Mouse (Mus musculus) limb, embryonic 14.5 days (tissue): ENCODE data around the gene Zfp784. TPM values are rescaled to one million over a fixed set of nuclear protein-coding genes. Genes with fewer than 3 reads are reported as not detected.

Experiments used
- ATAC-seq: fragments of 200-750 bp; cut with Nextera tagmentation; 2 replicates; pipeline ENCODE4 v1.8.0; 2017; ENCODE audit warnings: low read depth, moderate number of reproducible peaks, moderate TSS enrichment; ENCODE audit not compliant: low FRiP score
- DNase-seq: peaks from one replicate; pipeline ENCODE4 v3.0.0-alpha.2; 2015; ENCODE audit warnings: low spot score
- H3K27ac ChIP-seq: fragments of 300-500 bp; sonication (generic); replicated peaks from 2 replicates; pipeline ENCODE4 v1.5.1; 2014; ENCODE audit warnings: low read depth, mild to moderate bottlenecking, low read length, moderate library complexity, mixed read lengths
- H3K27me3 ChIP-seq: fragments of 300-500 bp; sonication (generic); 2 replicates; pipeline ENCODE4 v1.6.1; 2014; ENCODE audit warnings: low read length, mixed read lengths; ENCODE audit not compliant: control insufficient read depth, insufficient read depth
- H3K36me3 ChIP-seq: fragments of 300-500 bp; sonication (generic); 2 replicates; pipeline ENCODE4 v1.6.1; 2014; ENCODE audit warnings: mild to moderate bottlenecking, low read length, moderate library complexity, mixed read lengths; ENCODE audit not compliant: control insufficient read depth, insufficient read depth
- H3K4me1 ChIP-seq: fragments of 300-500 bp; sonication (generic); 2 replicates; pipeline ENCODE4 v1.6.1; 2014; ENCODE audit warnings: antibody characterized with exemption, low read length, mixed read lengths; ENCODE audit not compliant: control insufficient read depth, insufficient read depth
- H3K4me2 ChIP-seq: fragments of 300-500 bp; sonication (generic); replicated peaks from 2 replicates; pipeline ENCODE4 v1.6.1; 2014; ENCODE audit warnings: low read depth, mild to moderate bottlenecking, low read length, moderate library complexity; ENCODE audit not compliant: severe bottlenecking
- H3K4me3 ChIP-seq: fragments of 300-500 bp; sonication (generic); replicated peaks from 2 replicates; pipeline ENCODE4 v1.5.1; 2014; ENCODE audit warnings: low read length
- H3K9ac ChIP-seq: fragments of 300-500 bp; sonication (generic); 2 replicates; pipeline ENCODE4 v1.6.1; 2014; ENCODE audit warnings: mild to moderate bottlenecking, low read depth, low read length, moderate library complexity; ENCODE audit not compliant: severe bottlenecking
- H3K9me3 ChIP-seq: fragments of 300-500 bp; sonication (generic); 2 replicates; pipeline ENCODE4 v1.6.1; 2016; ENCODE audit warnings: low read length; ENCODE audit not compliant: control insufficient read depth
- POLR2A ChIP-seq: fragments of 200-500 bp; IDR thresholded peaks from 2 replicates; pipeline ENCODE4 v1.8.0; 2012; ENCODE audit warnings: inconsistent platforms, mild to moderate bottlenecking, moderate library complexity, borderline replicate concordance; ENCODE audit not compliant: insufficient read depth, insufficient read length; ENCODE audit errors: extremely low read depth
- WGBS: fragments of 180-500 bp; shearing (Covaris S2); extraction: QIAGEN DNeasy Blood & Tissue Kit; methylation state at CpG from one replicate; pipeline ENCODE4 v1.1.7; 2014; 5-methylcytosine and 5-hydroxymethylcytosine counted together
- polyA plus RNA-seq, 2 experiments: library from polyadenylated mRNA; depleted of rRNA in 1 of 2; stranded (reverse) in 1 of 2; unstranded in 1 of 2; fragments of >200 nt; fragmentation: Nextera tagmentation in 1 of 2; extraction: Ambion mirVana in 1 of 2; gene quantifications; 2 replicates each; pipeline versions ENCODE4 v1.2.1 to v1.2.3; 2012 to 2014

Gene Zfp784
- polyA plus RNA-seq, 2 experiments = 5.6 to 6.8 TPM

DNA sequence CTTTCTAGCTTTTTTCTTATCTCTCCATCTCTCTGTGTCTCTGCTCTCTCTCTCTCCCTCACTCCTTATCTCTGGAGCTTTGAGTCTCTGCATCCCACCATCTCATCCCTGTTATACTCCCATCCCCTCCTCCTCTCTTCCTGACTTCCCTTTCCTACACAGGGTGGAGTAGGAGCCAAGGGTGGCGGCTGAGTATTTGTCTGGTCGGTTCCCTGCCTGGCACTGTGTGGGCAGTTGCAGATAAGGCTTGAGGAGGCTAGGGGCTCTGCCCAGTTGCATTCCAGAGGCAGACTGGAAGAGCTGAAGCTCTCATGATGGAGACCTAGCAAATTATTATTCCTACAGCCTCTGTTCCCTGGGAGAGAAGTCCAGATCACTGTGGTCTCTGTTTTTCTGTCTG lies 50.0 kb downstream of the Zfp784 start:
- Histone ChIP-seq H3K36me3 (peaks cover 17% of the 10 kb centered on the region), H3K9me3 (0 out of 2 replicates have a peak, but pooled peaks cover 3% of the 10 kb centered on the region), H3K27me3 (peaks cover under 1% of the 10 kb centered on the region; the same call in 1 of the 2 replicates), H3K4me3 (no peak overlapping the region), H3K9ac (no peak overlapping the region), H3K27ac (no peak overlapping the region), H3K4me2 (no peak overlapping the region), H3K4me1 (no peaks in the 10 kb centered on the region)
- 68% methylated on average over 2 of the region's 2 CpGs for WGBS
- no peak for TF ChIP-seq POLR2A
- ATAC-seq = no peak
- DNase-seq = no peak

Other genes starting within 250 kb of the Zfp784 start
- 10.1 and 15.2 TPM in 2 replicates for gene Tmem238, start 248.8 kb downstream of the Zfp784 start, polyA plus RNA-seq (2012; rRNA removed)
- gene Tmem238, start 248.8 kb downstream of the Zfp784 start, polyA plus RNA-seq (2014; fragmentation: Nextera tagmentation; extraction: Ambion mirVana) = 8.1 and 9.6 TPM in 2 replicates
- 486 and 665 TPM in 2 replicates for gene Rpl28, start 245.6 kb downstream of the Zfp784 start, polyA plus RNA-seq (2012; rRNA removed)
- gene Rpl28, start 245.6 kb downstream of the Zfp784 start, polyA plus RNA-seq (2014; fragmentation: Nextera tagmentation; extraction: Ambion mirVana) = 253 and 275 TPM in 2 replicates
- gene Ube2s, start 225.9 kb downstream of the Zfp784 start, polyA plus RNA-seq (2012; rRNA removed) = 515 and 618 TPM in 2 replicates
- gene Ube2s, start 225.9 kb downstream of the Zfp784 start, polyA plus RNA-seq (2014; fragmentation: Nextera tagmentation; extraction: Ambion mirVana) = 366 and 368 TPM in 2 replicates
- gene Shisa7, start 193.8 kb downstream of the Zfp784 start, polyA plus RNA-seq (2012; rRNA removed) = 4.2 and 5.1 TPM in 2 replicates
- 0.43 and 0.54 TPM in 2 replicates for gene Shisa7, start 193.8 kb downstream of the Zfp784 start, polyA plus RNA-seq (2014; fragmentation: Nextera tagmentation; extraction: Ambion mirVana)
- 7.4 and 11.0 TPM in 2 replicates for gene Isoc2b, start 168.2 kb downstream of the Zfp784 start, polyA plus RNA-seq (2012; rRNA removed)
- 9.7 and 9.9 TPM in 2 replicates for gene Isoc2b, start 168.2 kb downstream of the Zfp784 start, polyA plus RNA-seq (2014; fragmentation: Nextera tagmentation; extraction: Ambion mirVana)
- gene Isoc2a, start 161.3 kb downstream of the Zfp784 start, polyA plus RNA-seq (2012; rRNA removed) = 13.6 and 16.7 TPM in 2 replicates
- 1.1 and 1.3 TPM in 2 replicates for gene Isoc2a, start 161.3 kb downstream of the Zfp784 start, polyA plus RNA-seq (2014; fragmentation: Nextera tagmentation; extraction: Ambion mirVana)
- 0.15 and 0.22 TPM in 2 replicates for gene Gm36210, start 131.9 kb downstream of the Zfp784 start, polyA plus RNA-seq (2012; rRNA removed)
- not detected in 2 replicates for gene Gm36210, start 131.9 kb downstream of the Zfp784 start, polyA plus RNA-seq (2014; fragmentation: Nextera tagmentation; extraction: Ambion mirVana)
- gene Zfp628, start 123.2 kb downstream of the Zfp784 start, polyA plus RNA-seq (2012; rRNA removed) = 13.4 and 22.3 TPM in 2 replicates
- gene Zfp628, start 123.2 kb downstream of the Zfp784 start, polyA plus RNA-seq (2014; fragmentation: Nextera tagmentation; extraction: Ambion mirVana) = 4.0 and 4.6 TPM in 2 replicates
- 7.6 and 10.0 TPM in 2 replicates for gene Nat14, start 116.4 kb downstream of the Zfp784 start, polyA plus RNA-seq (2012; rRNA removed)
- 0.92 and 1.9 TPM in 2 replicates for gene Nat14, start 116.4 kb downstream of the Zfp784 start, polyA plus RNA-seq (2014; fragmentation: Nextera tagmentation; extraction: Ambion mirVana)
- gene Ssc5d, start 112.7 kb downstream of the Zfp784 start, polyA plus RNA-seq (2012; rRNA removed) = 38.1 and 48.4 TPM in 2 replicates
- gene Ssc5d, start 112.7 kb downstream of the Zfp784 start, polyA plus RNA-seq (2014; fragmentation: Nextera tagmentation; extraction: Ambion mirVana) = 13.2 and 13.6 TPM in 2 replicates
- 0.45 and 0.74 TPM in 2 replicates for gene Sbk2, start 74.0 kb downstream of the Zfp784 start, polyA plus RNA-seq (2012; rRNA removed)
- gene Sbk2, start 74.0 kb downstream of the Zfp784 start, polyA plus RNA-seq (2014; fragmentation: Nextera tagmentation; extraction: Ambion mirVana) = 0.37 and 1.1 TPM in 2 replicates
- 0.15 and 0.28 TPM in 2 replicates for gene Sbk3, start 67.3 kb downstream of the Zfp784 start, polyA plus RNA-seq (2012; rRNA removed)
- 0.06 and 0.12 TPM in 2 replicates for gene Sbk3, start 67.3 kb downstream of the Zfp784 start, polyA plus RNA-seq (2014; fragmentation: Nextera tagmentation; extraction: Ambion mirVana)
- gene Zfp579, start 42.3 kb downstream of the Zfp784 start, polyA plus RNA-seq (2012; rRNA removed) = 97.6 and 196 TPM in 2 replicates
- gene Zfp579, start 42.3 kb downstream of the Zfp784 start, polyA plus RNA-seq (2014; fragmentation: Nextera tagmentation; extraction: Ambion mirVana) = 30.3 and 39.0 TPM in 2 replicates
- 17.0 and 20.9 TPM in 2 replicates for gene Zfp524, start 24.0 kb downstream of the Zfp784 start, polyA plus RNA-seq (2012; rRNA removed)
- gene Zfp524, start 24.0 kb downstream of the Zfp784 start, polyA plus RNA-seq (2014; fragmentation: Nextera tagmentation; extraction: Ambion mirVana) = 12.1 and 16.7 TPM in 2 replicates
- gene Fiz1, start 23.7 kb downstream of the Zfp784 start, polyA plus RNA-seq (2012; rRNA removed) = 42.4 and 50.8 TPM in 2 replicates
- 37.5 and 42.0 TPM in 2 replicates for gene Fiz1, start 23.7 kb downstream of the Zfp784 start, polyA plus RNA-seq (2014; fragmentation: Nextera tagmentation; extraction: Ambion mirVana)
- not detected in 2 replicates for gene Gm44973, start 22.9 kb downstream of the Zfp784 start, polyA plus RNA-seq (2012; rRNA removed)
- gene Gm44973, start 22.9 kb downstream of the Zfp784 start, polyA plus RNA-seq (2014; fragmentation: Nextera tagmentation; extraction: Ambion mirVana) = 0.57 and 1.9 TPM in 2 replicates
- gene Zfp865, start 18.1 kb downstream of the Zfp784 start, polyA plus RNA-seq (2012; rRNA removed) = 53.2 and 72.3 TPM in 2 replicates
- 6.6 and 7.8 TPM in 2 replicates for gene Zfp865, start 18.1 kb downstream of the Zfp784 start, polyA plus RNA-seq (2014; fragmentation: Nextera tagmentation; extraction: Ambion mirVana)
- 48.1 and 49.4 TPM in 2 replicates for gene Ccdc106, start 17.9 kb downstream of the Zfp784 start, polyA plus RNA-seq (2012; rRNA removed)
- 36.7 and 37.3 TPM in 2 replicates for gene Ccdc106, start 17.9 kb downstream of the Zfp784 start, polyA plus RNA-seq (2014; fragmentation: Nextera tagmentation; extraction: Ambion mirVana)
- not detected in 2 replicates for gene 4632433K11Rik, start 4.3 kb downstream of the Zfp784 start, polyA plus RNA-seq (2012; rRNA removed)
- not detected in 2 replicates for gene 4632433K11Rik, start 4.3 kb downstream of the Zfp784 start, polyA plus RNA-seq (2014; fragmentation: Nextera tagmentation; extraction: Ambion mirVana)
- gene Zfp580, start 13.1 kb upstream of the Zfp784 start, polyA plus RNA-seq (2012; rRNA removed) = 49.7 and 70.4 TPM in 2 replicates
- 47.5 and 57.7 TPM in 2 replicates for gene Zfp580, start 13.1 kb upstream of the Zfp784 start, polyA plus RNA-seq (2014; fragmentation: Nextera tagmentation; extraction: Ambion mirVana)
- 431 and 479 TPM in 2 replicates for gene U2af2, start 23.7 kb upstream of the Zfp784 start, polyA plus RNA-seq (2012; rRNA removed)
- 123 and 128 TPM in 2 replicates for gene U2af2, start 23.7 kb upstream of the Zfp784 start, polyA plus RNA-seq (2014; fragmentation: Nextera tagmentation; extraction: Ambion mirVana)
- gene Epn1, start 41.8 kb upstream of the Zfp784 start, polyA plus RNA-seq (2012; rRNA removed) = 119 and 144 TPM in 2 replicates
- 69.1 and 76.2 TPM in 2 replicates for gene Epn1, start 41.8 kb upstream of the Zfp784 start, polyA plus RNA-seq (2014; fragmentation: Nextera tagmentation; extraction: Ambion mirVana)
- gene Rfpl4, start 78.5 kb upstream of the Zfp784 start, polyA plus RNA-seq (2012; rRNA removed) = not detected in 2 replicates
- not detected in 2 replicates for gene Rfpl4, start 78.5 kb upstream of the Zfp784 start, polyA plus RNA-seq (2014; fragmentation: Nextera tagmentation; extraction: Ambion mirVana)
- 0.20 and 0.34 TPM in 2 replicates for gene Rasl2-9, start 87.5 kb upstream of the Zfp784 start, polyA plus RNA-seq (2012; rRNA removed)
- gene Rasl2-9, start 87.5 kb upstream of the Zfp784 start, polyA plus RNA-seq (2014; fragmentation: Nextera tagmentation; extraction: Ambion mirVana) = 0.43 and 0.55 TPM in 2 replicates
- gene Vmn1r55, start 111.2 kb upstream of the Zfp784 start, polyA plus RNA-seq (2012; rRNA removed) = not detected in 2 replicates
- not detected in 2 replicates for gene Vmn1r55, start 111.2 kb upstream of the Zfp784 start, polyA plus RNA-seq (2014; fragmentation: Nextera tagmentation; extraction: Ambion mirVana)
- not detected in 2 replicates for gene Vmn1r56, start 158.3 kb upstream of the Zfp784 start, polyA plus RNA-seq (2012; rRNA removed)
- not detected in 2 replicates for gene Vmn1r56, start 158.3 kb upstream of the Zfp784 start, polyA plus RNA-seq (2014; fragmentation: Nextera tagmentation; extraction: Ambion mirVana)
- not detected in 2 replicates for gene Vmn1r57, start 180.0 kb upstream of the Zfp784 start, polyA plus RNA-seq (2012; rRNA removed)
- not detected in 2 replicates for gene Vmn1r57, start 180.0 kb upstream of the Zfp784 start, polyA plus RNA-seq (2014; fragmentation: Nextera tagmentation; extraction: Ambion mirVana)